Mouse (Mus musculus): Measurements from ENCODE around the gene Tnnc1. TPM values are rescaled to one million over a fixed set of nuclear protein-coding genes. Genes with fewer than 3 reads are reported as not detected.

Tnnc1 gene
- polyA plus RNA-seq, 1 experiment from 2014 or later, result 63.0 TPM

DNA sequence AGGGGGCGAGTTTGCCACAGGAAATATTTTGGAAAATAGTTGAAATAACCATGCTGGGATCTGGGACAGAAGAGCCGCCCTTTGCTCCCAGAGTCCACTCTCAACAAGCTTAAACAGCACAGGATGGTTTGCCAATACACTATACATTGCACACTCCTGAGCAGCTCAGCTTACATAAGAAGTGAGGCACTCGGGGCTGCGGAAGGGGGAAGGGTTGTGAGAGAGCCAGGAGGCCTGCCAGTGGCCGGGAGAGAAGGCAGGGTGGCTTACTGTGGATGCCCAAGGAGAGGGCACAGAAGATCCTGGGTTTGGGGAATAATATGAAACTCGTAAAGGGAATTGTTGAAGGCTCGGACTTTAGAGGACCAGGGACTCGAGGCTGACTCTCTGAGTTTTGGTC is 5.8 kb downstream of the Tnnc1 start:
- WGBS, result 76% methylated on average over 8 of the region's 8 CpGs
- no peak for DNase-seq (ENCODE audit: low spot score)
- no peak overlapping the region for H3K9ac ChIP-seq (ENCODE audit: low read length)

DNA sequence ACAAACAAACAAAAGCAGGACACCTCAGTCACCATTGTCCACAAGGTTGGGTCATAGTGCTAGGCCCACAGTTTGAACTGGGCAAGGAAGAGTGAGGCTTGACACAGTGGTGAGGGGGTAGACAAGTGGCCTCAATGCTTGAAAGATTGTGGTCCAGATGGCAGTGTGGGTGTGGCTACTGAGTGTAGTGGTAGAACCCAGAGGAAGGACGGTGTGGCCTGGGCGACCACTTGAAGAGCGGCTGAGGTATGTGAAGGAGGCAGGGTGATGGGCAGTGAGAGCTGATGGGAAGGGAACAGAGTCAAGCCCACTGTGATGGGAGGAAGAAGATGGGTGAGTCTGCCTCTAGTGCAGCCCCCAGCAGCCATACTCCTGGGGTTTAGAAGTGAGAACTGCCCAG is 6.6 kb downstream of the Tnnc1 start:
- 73% methylated on average over 3 of the region's 3 CpGs for WGBS
- no peak overlapping the region for H3K27ac ChIP-seq (ENCODE audit: low read depth, low read length)
- DNase-seq (ENCODE audit: low spot score) (no peak), ATAC-seq (ENCODE audit: insufficient read depth, low FRiP score, low TSS enrichment) (no peak)
- H3K4me3 ChIP-seq (ENCODE audit: low read depth, low read length), result no peak overlapping the region
- H3K36me3 ChIP-seq (ENCODE audit: control insufficient read depth, insufficient read depth, low read length), result no peaks in the 10 kb centered on the region
- no peak overlapping the region for H3K9ac ChIP-seq (ENCODE audit: low read length)
- no peak overlapping the region for H3K4me2 ChIP-seq (ENCODE audit: low read depth)
- no peaks in the 10 kb centered on the region for H3K27me3 ChIP-seq (ENCODE audit: control insufficient read depth, insufficient read depth, low read length)
- H3K4me1 ChIP-seq (ENCODE audit: control insufficient read depth, insufficient read depth, low read length), result 0 out of 2 replicates have a peak, but pooled peaks cover 3% of the 10 kb centered on the region
- no peaks in the 10 kb centered on the region for H3K9me3 ChIP-seq (ENCODE audit: control insufficient read depth, low read length)

More for the DNA sequence above, 5.8 kb downstream of the Tnnc1 start:
- no peak overlapping the region for H3K4me2 ChIP-seq (ENCODE audit: low read depth)
- no peaks in the 10 kb centered on the region for H3K9me3 ChIP-seq (ENCODE audit: control insufficient read depth, low read length)
- H3K4me1 ChIP-seq (ENCODE audit: control insufficient read depth, insufficient read depth, low read length), result 0 out of 2 replicates have a peak, but pooled peaks cover 3% of the 10 kb centered on the region
- no peak overlapping the region for H3K4me3 ChIP-seq (ENCODE audit: low read depth, low read length)
- H3K27me3 ChIP-seq (ENCODE audit: control insufficient read depth, insufficient read depth, low read length), result no peaks in the 10 kb centered on the region
- no peak overlapping the region for H3K27ac ChIP-seq (ENCODE audit: low read depth, low read length)
- no peak for ATAC-seq (ENCODE audit: insufficient read depth, low FRiP score, low TSS enrichment)
- no peaks in the 10 kb centered on the region for H3K36me3 ChIP-seq (ENCODE audit: control insufficient read depth, insufficient read depth, low read length)

DNA sequence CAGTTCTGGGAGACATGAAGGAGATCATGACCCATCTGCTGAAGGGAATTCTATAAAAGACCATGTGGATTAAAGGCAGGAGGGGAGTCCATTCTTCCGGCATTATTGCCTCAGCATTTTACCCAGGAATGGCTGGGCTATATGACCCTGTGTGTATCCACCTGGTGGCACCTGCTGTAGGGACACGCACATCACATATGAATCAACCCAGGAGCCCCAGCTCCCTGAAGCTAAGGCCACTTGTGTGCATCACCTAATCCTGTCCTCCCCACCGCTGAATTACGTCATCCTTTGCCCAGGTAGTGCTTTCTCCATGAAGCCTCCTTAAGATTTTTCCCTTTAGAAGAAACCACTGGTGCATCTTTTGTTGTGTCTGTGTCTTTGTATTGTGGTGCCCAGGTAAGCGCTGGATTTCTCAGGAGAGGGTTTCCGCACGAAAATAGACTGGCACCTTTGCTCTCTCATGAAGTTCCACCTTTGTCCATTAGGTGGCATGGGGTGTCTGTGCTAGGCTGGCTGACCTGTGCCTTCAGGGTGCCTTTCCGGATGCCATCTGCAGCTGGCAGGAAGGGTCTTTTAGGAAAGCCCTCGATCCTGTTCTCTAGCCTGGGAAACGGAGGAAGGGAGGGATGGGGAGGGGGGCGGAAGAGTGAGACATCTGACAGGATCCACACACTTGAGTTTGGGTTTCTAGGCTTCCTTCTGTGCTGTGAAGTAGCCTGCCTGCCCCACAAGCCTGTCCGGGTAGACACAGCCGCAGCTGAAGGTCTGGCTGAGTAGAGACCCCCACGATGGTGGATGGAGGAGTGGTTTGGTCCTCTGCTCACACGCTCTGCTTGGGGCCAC is 7.3 kb downstream of the Tnnc1 start:
- 37% methylated on average over 15 of the region's 15 CpGs for WGBS
- H3K4me2 ChIP-seq (ENCODE audit: low read depth), result no peak overlapping the region
- no peaks in the 10 kb centered on the region for H3K27me3 ChIP-seq (ENCODE audit: control insufficient read depth, insufficient read depth, low read length)
- H3K36me3 ChIP-seq (ENCODE audit: control insufficient read depth, insufficient read depth, low read length), result no peaks in the 10 kb centered on the region
- no peaks in the 10 kb centered on the region for H3K9me3 ChIP-seq (ENCODE audit: control insufficient read depth, low read length)
- DNase-seq (ENCODE audit: low spot score), result peak; percentile 60
- H3K27ac ChIP-seq (ENCODE audit: low read depth, low read length), result no peak overlapping the region
- H3K4me3 ChIP-seq (ENCODE audit: low read depth, low read length), result no peak overlapping the region
- H3K4me1 ChIP-seq (ENCODE audit: control insufficient read depth, insufficient read depth, low read length), result 0 out of 2 replicates have a peak, but pooled peaks cover 3% of the 10 kb centered on the region
- H3K9ac ChIP-seq (ENCODE audit: low read length), result 0 out of 2 replicates have a peak overlapping the region, but pooled peaks have one; percentile 0
- peak; percentile 61; the same call in 1 of the 2 replicates for ATAC-seq (ENCODE audit: insufficient read depth, low FRiP score, low TSS enrichment)

DNA sequence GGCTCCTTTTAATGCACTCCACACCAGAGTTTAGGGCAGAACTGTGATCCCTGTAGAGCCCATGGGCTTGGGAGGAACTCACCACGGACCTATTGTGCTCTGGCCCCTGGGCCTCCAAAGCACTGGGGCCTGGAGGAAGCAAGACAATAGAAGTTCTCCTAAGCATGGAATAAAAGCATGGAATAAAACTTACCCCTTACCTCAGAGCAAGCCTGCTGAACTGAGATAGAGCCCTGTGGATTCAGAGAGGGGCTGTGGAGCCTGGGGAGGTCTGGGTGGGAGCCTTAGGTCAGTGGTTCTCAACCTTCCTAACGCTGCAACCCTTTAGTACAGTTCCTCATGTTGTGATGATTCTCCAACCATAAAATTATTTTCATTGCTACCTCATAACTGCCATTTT is 8.7 kb downstream of the Tnnc1 start, which contains the start of gene Nisch:
Nisch (minus strand) TSS at position 101 of the 400 bp plus-strand sequence.
- Histone ChIP-seq H3K9ac (ENCODE audit: low read length) (peak within 1 kb of the TSS; percentile 0; the same call in 1 of the 2 replicates), H3K4me2 (ENCODE audit: low read depth) (no peak within 1 kb of the TSS), H3K36me3 (ENCODE audit: control insufficient read depth, insufficient read depth, low read length) (no peaks in the 10 kb centered on the region)

DNA sequence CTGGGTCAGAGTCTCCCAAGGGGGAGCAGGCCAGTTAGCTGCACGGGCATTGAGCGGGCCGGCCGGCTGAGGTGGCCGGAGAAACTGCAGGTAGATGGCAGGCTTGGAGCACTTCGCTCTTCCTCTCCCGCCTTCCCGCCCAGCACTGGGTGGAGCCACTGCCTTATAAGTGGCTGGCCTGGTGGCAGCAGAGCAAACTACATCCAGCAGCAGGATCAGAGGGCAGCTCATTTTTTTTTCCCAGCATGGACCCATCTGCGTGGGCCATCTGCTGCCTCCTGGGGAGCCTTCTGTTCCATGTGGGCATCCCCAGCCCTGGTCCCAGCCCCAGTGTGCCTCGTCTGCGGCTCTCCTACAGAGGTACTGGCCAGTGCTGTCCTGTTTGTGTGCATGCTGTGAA is 9.6 kb downstream of the Tnnc1 start, which contains the start of gene Sema3g:
Sema3g (plus strand) TSS at position 195 of the 400 bp plus-strand sequence.
- H3K4me3 ChIP-seq (ENCODE audit: low read depth, low read length), result no peak within 1 kb of the TSS; the same call in 1 of the 2 replicates
- H3K9ac ChIP-seq (ENCODE audit: low read length), result no peak within 1 kb of the TSS; the same call in 1 of the 2 replicates
- ATAC-seq (ENCODE audit: insufficient read depth, low FRiP score, low TSS enrichment), result peak; percentile 50; the same call in 1 of the 2 replicates
- no peak within 1 kb of the TSS for H3K4me2 ChIP-seq (ENCODE audit: low read depth)
- H3K27me3 ChIP-seq (ENCODE audit: control insufficient read depth, insufficient read depth, low read length), result no peaks in the 10 kb centered on the region
- 0 out of 2 replicates have a peak, but pooled peaks cover 3% of the 10 kb centered on the region for H3K4me1 ChIP-seq (ENCODE audit: control insufficient read depth, insufficient read depth, low read length)
- peak; percentile 61 for DNase-seq (ENCODE audit: low spot score)
- H3K27ac ChIP-seq (ENCODE audit: low read depth, low read length), result no peak within 1 kb of the TSS
- H3K9me3 ChIP-seq (ENCODE audit: control insufficient read depth, low read length), result no peaks in the 10 kb centered on the region
- no peaks in the 10 kb centered on the region for H3K36me3 ChIP-seq (ENCODE audit: control insufficient read depth, insufficient read depth, low read length)
- 12% methylated on average over 11 of the region's 11 CpGs for WGBS

More for the DNA sequence above, 8.7 kb downstream of the Tnnc1 start, which contains the start of gene Nisch:
- Histone ChIP-seq H3K9me3 (ENCODE audit: control insufficient read depth, low read length) (no peaks in the 10 kb centered on the region), H3K27ac (ENCODE audit: low read depth, low read length) (no peak within 1 kb of the TSS), H3K27me3 (ENCODE audit: control insufficient read depth, insufficient read depth, low read length) (no peaks in the 10 kb centered on the region), H3K4me1 (ENCODE audit: control insufficient read depth, insufficient read depth, low read length) (0 out of 2 replicates have a peak, but pooled peaks cover 3% of the 10 kb centered on the region), H3K4me3 (ENCODE audit: low read depth, low read length) (no peak within 1 kb of the TSS; the same call in 1 of the 2 replicates)
- ATAC-seq (ENCODE audit: insufficient read depth, low FRiP score, low TSS enrichment), result no peak
- DNase-seq (ENCODE audit: low spot score), result no peak
- 70% methylated on average over 2 of the region's 2 CpGs for WGBS

DNA sequence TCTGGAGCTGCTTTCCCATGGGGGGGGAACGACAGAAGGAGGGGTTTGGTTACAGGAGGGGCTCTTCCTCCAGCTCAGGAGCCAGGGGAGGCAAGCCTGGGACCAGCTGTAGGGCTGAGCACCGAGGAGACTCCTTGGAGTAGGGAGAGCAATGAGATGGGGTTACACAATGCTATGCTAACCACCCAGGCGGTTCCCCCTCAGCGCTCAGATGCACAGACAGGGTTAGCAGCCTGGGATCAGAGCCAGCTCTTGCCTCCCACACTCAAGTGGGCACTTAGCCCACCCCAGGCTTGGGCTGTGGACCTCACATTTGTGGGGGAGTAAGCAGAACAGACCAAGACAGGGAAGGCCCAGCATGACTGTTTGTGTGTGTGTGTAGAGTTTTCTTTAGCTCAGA is 18.9 kb downstream of the Tnnc1 start:
- H3K36me3 ChIP-seq (ENCODE audit: control insufficient read depth, insufficient read depth, low read length), result no peaks in the 10 kb centered on the region
- no peaks in the 10 kb centered on the region for H3K27me3 ChIP-seq (ENCODE audit: control insufficient read depth, insufficient read depth, low read length)
- no peak overlapping the region for H3K4me2 ChIP-seq (ENCODE audit: low read depth)
- WGBS, result 79% methylated on average over 4 of the region's 4 CpGs
- H3K9ac ChIP-seq (ENCODE audit: low read length), result no peak overlapping the region
- no peaks in the 10 kb centered on the region for H3K9me3 ChIP-seq (ENCODE audit: control insufficient read depth, low read length)
- ATAC-seq (ENCODE audit: insufficient read depth, low FRiP score, low TSS enrichment) (no peak), DNase-seq (ENCODE audit: low spot score) (no peak)
- H3K4me1 ChIP-seq (ENCODE audit: control insufficient read depth, insufficient read depth, low read length), result no peaks in the 10 kb centered on the region
- H3K27ac ChIP-seq (ENCODE audit: low read depth, low read length), result no peak overlapping the region
- H3K4me3 ChIP-seq (ENCODE audit: low read depth, low read length), result no peak overlapping the region

DNA sequence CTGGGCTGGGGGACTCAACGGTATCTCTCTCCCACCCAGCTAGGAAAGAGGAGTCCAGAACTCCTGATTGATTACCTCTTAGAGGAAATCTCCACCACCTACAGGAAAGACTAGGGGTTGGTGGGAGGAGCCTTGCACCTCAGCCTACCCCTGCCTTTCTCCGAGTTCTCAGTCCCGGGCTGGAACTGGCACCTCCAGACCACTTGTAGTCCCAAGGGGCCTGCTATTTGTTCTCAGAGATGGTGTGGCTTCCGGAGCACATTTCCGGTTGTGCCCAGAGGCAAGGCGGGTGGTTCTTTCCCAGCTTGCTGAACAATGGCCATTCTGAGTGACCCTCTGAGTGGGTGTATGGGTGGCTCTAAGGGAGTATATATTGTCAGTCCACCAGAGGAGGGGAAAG is 20.1 kb downstream of the Tnnc1 start:
- ATAC-seq (ENCODE audit: insufficient read depth, low FRiP score, low TSS enrichment), result no peak
- DNase-seq (ENCODE audit: low spot score), result peak; percentile 9
- H3K4me3 ChIP-seq (ENCODE audit: low read depth, low read length), result no peak overlapping the region
- WGBS, result 72% methylated on average over 6 of the region's 6 CpGs
- no peaks in the 10 kb centered on the region for H3K4me1 ChIP-seq (ENCODE audit: control insufficient read depth, insufficient read depth, low read length)
- no peaks in the 10 kb centered on the region for H3K36me3 ChIP-seq (ENCODE audit: control insufficient read depth, insufficient read depth, low read length)
- H3K9me3 ChIP-seq (ENCODE audit: control insufficient read depth, low read length), result no peaks in the 10 kb centered on the region
- H3K27ac ChIP-seq (ENCODE audit: low read depth, low read length), result no peak overlapping the region
- H3K9ac ChIP-seq (ENCODE audit: low read length), result no peak overlapping the region
- no peak overlapping the region for H3K4me2 ChIP-seq (ENCODE audit: low read depth)
- H3K27me3 ChIP-seq (ENCODE audit: control insufficient read depth, insufficient read depth, low read length), result no peaks in the 10 kb centered on the region

DNA sequence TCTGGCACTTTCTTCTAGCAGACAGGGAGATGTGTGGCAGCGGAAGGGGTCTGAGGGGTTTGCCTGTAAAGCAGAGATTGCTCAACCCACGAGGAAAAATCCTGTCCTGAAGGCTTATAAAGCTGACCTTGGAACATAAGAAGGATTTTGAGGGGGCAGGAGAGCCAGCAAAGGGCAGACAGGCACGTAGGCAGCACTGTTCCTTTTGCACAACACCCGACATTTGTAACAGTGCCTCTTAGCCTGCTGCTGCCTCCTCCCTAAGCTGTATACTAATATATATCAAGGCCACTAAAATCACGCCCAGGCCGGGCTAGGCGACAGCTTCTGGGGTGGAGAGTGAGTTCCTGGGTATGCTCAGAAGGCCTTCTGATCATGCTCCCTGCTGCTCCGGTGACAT is 22.3 kb downstream of the Tnnc1 start:
- H3K4me1 ChIP-seq (ENCODE audit: control insufficient read depth, insufficient read depth, low read length), result no peaks in the 10 kb centered on the region; the same call in 1 of the 2 replicates
- H3K9me3 ChIP-seq (ENCODE audit: control insufficient read depth, low read length), result no peaks in the 10 kb centered on the region
- H3K4me2 ChIP-seq (ENCODE audit: low read depth), result no peak overlapping the region
- no peaks in the 10 kb centered on the region for H3K36me3 ChIP-seq (ENCODE audit: control insufficient read depth, insufficient read depth, low read length)
- no peak overlapping the region for H3K4me3 ChIP-seq (ENCODE audit: low read depth, low read length)
- no peak for ATAC-seq (ENCODE audit: insufficient read depth, low FRiP score, low TSS enrichment)
- DNase-seq (ENCODE audit: low spot score), result no peak
- no peaks in the 10 kb centered on the region for H3K27me3 ChIP-seq (ENCODE audit: control insufficient read depth, insufficient read depth, low read length)
- no peak overlapping the region for H3K9ac ChIP-seq (ENCODE audit: low read length)
- H3K27ac ChIP-seq (ENCODE audit: low read depth, low read length), result no peak overlapping the region
- 70% methylated on average over 8 of the region's 8 CpGs for WGBS

Measured in neural tube, embryonic 11.5 days (tissue).